Mouse (Mus musculus): ENCODE measurements around the gene Hc. TPM values are rescaled to one million over a fixed set of nuclear protein-coding genes. Genes with fewer than 3 reads are reported as not detected.

Gene Hc
- total RNA-seq, 2 experiments from 2014 or later = not detected

- Histone ChIP-seq H3K27ac (no peak overlapping the region), H3K4me3 (no peak overlapping the region)
- no peak for DNase-seq
- no peak for TF ChIP-seq CTCF (IDR thresholded peaks at IDR 0.05)
- intact Hi-C loops (cut with DNase I) = no loop called here
Observed at GRCm38 (mm10) chr2:35038580-35039375, 22.5 kb downstream of the Hc start.

- intact Hi-C loops (cut with DNase I) = no loop called here
- Histone ChIP-seq H3K4me3 (no peak overlapping the region), H3K27ac (no peak overlapping the region)
- DNase-seq = no peak
- TF ChIP-seq CTCF (IDR thresholded peaks at IDR 0.05) = no peak
Observed at GRCm38 (mm10) chr2:35024646-35025154, 36.5 kb downstream of the Hc start.

DNA sequence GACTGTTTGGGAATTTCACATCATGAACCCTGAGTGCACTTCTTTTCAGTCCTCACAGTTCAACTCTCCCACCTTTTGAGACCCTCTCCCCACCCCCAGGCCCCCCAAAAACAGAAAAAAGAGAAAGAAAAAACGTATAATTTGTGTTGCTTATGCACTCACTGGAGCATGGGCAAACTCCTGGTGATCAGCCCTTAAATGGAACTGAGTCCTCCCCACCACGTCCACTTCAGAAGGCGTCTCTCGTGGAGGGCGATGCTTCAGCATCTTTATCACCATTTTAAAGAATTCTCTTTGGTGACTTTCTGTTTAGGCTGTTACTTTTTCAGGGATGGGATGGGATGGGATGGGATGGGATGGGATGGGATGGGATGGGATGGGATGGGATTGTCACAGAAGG is 39.4 kb downstream of the Hc start:
- Histone ChIP-seq H3K27ac (no peak overlapping the region), H3K4me3 (no peak overlapping the region)
- DNase-seq = no peak
- TF ChIP-seq CTCF (IDR thresholded peaks at IDR 0.05) = no peak
- intact Hi-C loops (cut with DNase I) = no loop called here

GRCm38 (mm10) chr2:35015861-35016260 is 45.4 kb downstream of the Hc start:
- Histone ChIP-seq H3K27ac (no peak overlapping the region), H3K4me3 (no peak overlapping the region)
- no peak for DNase-seq
- intact Hi-C loops (cut with DNase I) = no loop called here
- no peak for TF ChIP-seq CTCF (IDR thresholded peaks at IDR 0.05)

- no peak overlapping the region for H3K27ac ChIP-seq
- TF ChIP-seq CTCF (IDR thresholded peaks at IDR 0.05) = no peak
- DNase-seq = no peak
- H3K4me3 ChIP-seq = no peak overlapping the region
- intact Hi-C loops (cut with DNase I) = no loop called here
Observed at GRCm38 (mm10) chr2:35011649-35012048, 49.6 kb downstream of the Hc start.

DNA sequence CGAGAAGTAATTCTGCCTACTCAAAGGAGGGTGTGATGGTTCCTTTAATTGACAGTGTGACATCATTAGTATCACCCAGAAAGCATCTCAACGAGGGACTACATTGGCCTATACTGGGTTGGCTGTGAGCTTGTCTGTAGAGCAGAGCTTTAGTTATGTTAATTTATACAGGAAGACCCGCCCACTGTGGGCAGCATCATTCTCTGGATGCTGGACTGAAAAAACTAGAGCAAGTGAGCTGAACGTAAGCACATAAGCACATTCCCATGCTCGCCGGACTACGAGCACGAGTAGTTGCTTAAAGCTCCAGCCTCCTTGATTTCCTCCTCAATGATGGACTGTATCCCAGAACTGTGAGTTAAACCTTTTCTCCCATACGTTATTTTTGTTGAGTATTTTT is 62.3 kb downstream of the Hc start:
- intact Hi-C loops (cut with DNase I) = no loop called here
- no peak for TF ChIP-seq CTCF (IDR thresholded peaks at IDR 0.05)

DNA sequence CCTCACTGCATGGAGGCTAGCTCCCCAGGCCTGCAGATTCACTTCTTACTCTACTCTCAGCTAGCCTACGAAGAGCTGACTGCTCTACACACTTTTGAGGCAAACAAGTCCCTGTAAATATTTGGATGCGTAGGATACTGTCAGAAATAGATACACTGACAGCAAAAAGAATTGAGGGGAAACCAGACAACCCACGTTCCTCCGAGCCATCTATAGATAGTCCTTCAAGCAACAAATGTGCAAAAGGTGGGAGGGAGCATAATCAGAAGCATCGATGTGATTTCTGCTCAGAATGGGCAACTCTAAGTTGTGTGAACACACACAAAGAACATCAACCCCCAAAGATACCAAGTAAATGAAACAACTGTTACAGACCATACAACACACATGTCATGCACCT is 64.7 kb downstream of the Hc start:
- H3K27ac ChIP-seq = no peak overlapping the region
- intact Hi-C loops (cut with DNase I) = no loop called here
- no peak overlapping the region for H3K4me3 ChIP-seq
- no peak for DNase-seq
- TF ChIP-seq CTCF (IDR thresholded peaks at IDR 0.05) = no peak

More for the DNA sequence above, 62.3 kb downstream of the Hc start:
- no peak for DNase-seq
- Histone ChIP-seq H3K4me3 (no peak overlapping the region), H3K27ac (no peak overlapping the region)

- DNase-seq = no peak
- no peak overlapping the region for H3K4me3 ChIP-seq
- H3K27ac ChIP-seq = no peak overlapping the region
- TF ChIP-seq CTCF (IDR thresholded peaks at IDR 0.05) = no peak
- intact Hi-C loops (cut with DNase I) = no loop called here
Observed at GRCm38 (mm10) chr2:34993696-34994356, 67.4 kb downstream of the Hc start.

DNA sequence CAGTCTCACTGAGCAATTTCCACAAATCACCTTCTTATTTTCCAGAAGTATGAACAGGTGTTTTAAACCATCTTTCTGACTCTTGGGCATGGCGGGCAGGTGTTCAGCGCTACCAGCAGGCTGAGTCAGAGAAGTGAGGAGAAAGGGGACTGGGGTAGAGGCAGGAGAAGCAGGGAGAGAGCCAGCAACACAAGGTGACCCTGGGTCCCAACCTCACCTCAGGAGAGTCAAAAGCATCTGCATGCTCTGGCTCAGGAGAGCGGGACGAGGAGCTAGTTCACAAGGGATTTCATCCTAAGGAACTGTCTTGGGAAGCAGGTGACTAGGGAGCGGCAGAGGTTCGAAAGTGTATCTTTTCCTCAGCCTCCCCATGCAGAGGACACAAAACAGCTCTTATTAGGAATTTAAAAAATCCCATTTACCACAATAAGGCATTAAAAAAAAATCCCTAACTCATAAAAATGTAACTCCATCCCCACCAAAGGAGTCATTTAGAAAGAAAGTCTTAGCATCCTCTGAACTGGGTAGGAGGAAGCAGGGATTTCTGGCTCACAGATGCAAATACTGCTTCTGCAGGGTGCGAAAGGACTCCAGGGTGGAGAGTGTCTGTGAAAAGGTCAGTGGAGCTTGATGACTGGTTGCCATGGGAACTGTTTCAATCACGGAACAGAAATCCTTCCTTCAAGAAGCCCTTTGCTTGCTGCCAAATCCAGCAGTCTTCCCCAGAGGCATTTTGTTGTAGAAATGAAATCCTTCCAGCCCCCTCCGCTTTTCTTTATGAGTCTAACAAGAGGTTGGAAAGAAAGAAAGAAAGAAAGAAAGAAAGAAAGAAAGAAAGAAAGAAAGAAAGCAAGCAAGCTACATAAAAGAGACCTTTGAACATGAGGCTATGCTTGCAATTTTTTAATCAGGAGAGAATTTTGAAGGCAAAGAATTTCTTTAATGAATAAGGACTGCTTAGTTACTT is 68.2 kb downstream of the Hc start:
- intact Hi-C loops (cut with DNase I) = no loop called here
- no peak for DNase-seq
- TF ChIP-seq CTCF (IDR thresholded peaks at IDR 0.05) = no peak
- H3K4me3 ChIP-seq = no peak overlapping the region
- H3K27ac ChIP-seq = no peak overlapping the region

DNA sequence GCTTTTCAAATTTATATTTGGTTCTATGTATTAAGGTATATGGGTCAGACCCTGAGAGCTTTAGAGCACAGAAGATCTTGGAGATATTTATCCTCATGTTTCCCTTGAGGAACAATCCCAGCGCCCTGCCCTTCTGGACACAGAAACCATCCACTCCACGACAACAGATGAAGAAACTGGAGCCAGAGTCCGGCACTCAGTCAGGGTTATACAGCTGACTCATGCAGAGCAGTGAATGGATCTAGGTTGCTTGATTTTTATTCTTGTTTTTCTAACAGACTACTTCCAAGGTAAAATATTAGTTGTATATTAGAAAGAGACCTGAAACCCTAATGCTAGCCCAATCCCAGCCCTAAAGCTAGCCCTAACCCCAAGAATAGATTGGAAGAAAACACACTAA is 69.3 kb downstream of the Hc start:
- TF ChIP-seq CTCF (IDR thresholded peaks at IDR 0.05) = no peak
- intact Hi-C loops (cut with DNase I) = no loop called here
- no peak for DNase-seq
- Histone ChIP-seq H3K27ac (no peak overlapping the region), H3K4me3 (no peak overlapping the region)

DNA sequence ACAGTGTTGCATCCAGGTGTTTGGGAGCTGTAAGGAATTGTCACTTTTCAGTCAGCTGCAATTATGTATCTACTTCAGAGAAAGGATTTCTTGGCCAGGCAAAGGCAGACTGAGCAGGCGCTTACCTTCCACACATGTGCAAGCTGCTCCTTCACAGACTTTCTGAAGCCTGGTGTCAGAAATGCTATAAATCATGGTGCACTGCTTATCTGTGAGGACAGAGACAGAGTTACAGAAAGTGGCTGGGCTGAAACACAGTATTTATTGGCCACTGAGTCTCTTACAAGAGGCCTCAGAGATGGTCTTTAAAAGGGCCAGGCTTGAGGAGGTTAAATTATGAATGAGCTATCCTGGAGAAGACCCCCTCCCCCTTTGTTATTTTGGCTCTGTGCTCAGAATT is 71.5 kb downstream of the Hc start:
- intact Hi-C loops (cut with DNase I) = no loop called here
- no peak for TF ChIP-seq CTCF (IDR thresholded peaks at IDR 0.05)
- H3K4me3 ChIP-seq = no peak overlapping the region
- no peak overlapping the region for H3K27ac ChIP-seq
- no peak for DNase-seq

- no peak overlapping the region for H3K27ac ChIP-seq
- intact Hi-C loops (cut with DNase I) = no loop called here
- no peak for TF ChIP-seq CTCF (IDR thresholded peaks at IDR 0.05)
- no peak for DNase-seq
- no peak overlapping the region for H3K4me3 ChIP-seq
Observed at GRCm38 (mm10) chr2:34987595-34987994, 73.6 kb downstream of the Hc start.

Measured in gastrocnemius, adult 2 months (tissue).